Mouse (Mus musculus) v-Abl transformed pro-B cells (cell line): ENCODE measurements around the gene Tenm4.

Experiments used
- in situ Hi-C, 2 experiments: fragments of 400-800 bp; cut with MboI; formaldehyde crosslinking; loops; one replicate each; pipeline ENCODE4 v1.15.1; 2025; ENCODE audit not compliant: unreplicated experiment in 2 of 2

Gene Tenm4

DNA sequence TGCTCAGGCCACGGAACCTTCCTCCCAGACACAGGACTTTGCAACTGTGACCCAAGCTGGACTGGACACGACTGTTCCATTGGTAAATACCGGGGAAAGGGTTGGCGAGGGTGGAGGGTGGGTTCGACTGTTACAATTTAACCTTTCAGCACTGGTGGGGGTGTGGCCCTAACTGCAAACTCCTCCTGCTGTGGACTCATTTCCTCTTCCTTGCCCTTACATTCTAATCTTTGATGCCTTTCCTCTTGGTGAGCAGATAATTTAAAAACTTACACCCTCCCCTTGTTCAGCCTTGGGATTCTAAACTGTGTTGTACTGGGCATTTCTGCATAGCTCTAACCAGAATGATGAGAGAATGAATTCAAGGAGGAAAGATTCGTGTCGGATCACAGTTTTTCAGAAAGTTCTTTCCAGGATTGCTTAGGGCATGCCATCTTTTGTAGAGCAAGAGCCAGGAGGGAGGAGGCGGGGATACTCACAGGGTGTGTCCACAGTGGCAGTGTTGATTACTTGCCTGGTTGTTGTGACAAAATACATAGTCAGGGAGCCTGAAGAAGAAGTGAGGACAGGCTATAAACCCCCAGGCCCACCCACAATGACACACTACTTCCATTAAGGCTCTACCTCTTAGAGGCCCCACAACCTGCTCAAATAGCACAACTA lies 607.0 kb downstream of the Tenm4 start:
- in situ Hi-C loops: loop anchor here (5.0 to 10.0 kb wide), 4 partner anchors 134 to 573 kb away; no protein-coding TSS in a partner anchor

DNA sequence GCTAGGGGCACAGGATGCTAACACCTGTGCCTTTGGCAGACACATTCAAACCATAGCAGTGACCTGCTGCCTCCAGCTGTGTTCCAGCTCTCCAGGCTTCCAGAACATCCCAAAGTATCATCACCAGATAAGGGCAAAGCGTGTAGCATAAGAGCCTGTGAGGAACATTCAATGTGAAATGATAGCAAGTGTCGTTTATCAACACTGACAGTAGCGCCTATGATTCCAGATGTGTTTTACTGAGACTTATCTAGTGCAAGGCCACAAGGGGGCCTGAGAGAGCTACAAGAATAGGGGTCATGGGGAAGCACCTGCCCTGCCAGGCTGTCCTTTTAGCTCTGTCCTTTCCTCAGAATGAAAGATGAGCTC lies 607.5 kb downstream of the Tenm4 start:
- in situ Hi-C loops: loop anchor here (5.0 to 10.0 kb wide), 4 partner anchors 134 to 574 kb away; no protein-coding TSS in a partner anchor

DNA sequence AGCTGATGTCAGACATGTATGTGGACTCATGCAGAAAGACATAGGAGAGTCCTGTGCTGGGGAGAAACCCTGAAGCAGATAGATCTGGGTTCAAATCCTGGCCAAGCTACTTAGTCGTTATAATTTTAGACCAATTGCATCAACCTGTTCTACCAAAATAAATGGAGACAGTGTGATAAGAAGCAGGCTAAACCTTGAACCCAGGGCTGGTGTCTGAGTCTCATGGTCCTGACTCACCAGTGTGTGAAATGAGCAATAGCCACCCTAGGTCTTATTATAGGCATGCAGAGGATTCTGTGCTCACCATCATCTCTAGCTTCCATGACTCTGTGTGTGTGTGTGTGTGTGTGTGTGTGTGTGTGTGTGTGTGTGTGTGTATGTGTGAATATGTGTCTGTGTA lies 609.5 kb downstream of the Tenm4 start:
- in situ Hi-C loops: no loop called here

DNA sequence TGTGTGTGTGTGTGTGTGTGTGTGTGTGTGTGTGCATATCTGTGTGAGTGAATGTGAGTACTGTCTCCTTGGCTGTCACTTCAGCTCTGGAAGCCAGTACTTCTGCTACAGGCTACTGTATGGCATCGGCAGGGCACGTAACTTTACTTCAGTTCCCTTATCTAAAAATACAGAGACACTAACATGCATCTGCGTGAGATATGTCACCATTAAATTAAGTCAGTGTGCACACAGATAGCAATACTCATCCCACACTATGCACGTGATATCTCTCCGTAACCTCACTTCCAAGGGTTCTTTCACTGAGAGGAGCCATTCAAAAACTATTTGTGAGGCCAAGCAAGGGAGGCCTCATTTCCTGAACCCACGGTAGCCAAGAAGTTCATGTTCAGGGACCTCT lies 610.0 kb downstream of the Tenm4 start:
- in situ Hi-C loops: no loop called here

DNA sequence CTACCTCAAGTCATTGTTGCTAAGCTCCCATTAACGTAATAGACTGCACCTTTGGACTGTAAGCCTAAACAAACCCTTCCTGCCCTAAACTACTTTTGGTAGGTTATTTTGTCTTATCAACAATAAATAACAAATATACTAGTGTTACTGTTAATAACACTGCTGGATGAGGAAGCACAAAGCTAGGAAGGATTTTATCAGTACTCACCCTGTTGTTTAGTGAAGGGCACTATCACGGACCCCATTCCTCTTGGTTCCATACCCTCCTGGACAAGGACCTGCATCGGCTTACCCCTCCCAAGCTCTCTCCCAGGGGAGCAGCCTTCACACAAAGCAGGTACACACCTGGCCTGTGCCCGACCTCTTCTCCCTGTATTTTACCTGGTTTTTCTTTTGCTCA lies 611.6 kb downstream of the Tenm4 start:
- in situ Hi-C loops: no loop called here

DNA sequence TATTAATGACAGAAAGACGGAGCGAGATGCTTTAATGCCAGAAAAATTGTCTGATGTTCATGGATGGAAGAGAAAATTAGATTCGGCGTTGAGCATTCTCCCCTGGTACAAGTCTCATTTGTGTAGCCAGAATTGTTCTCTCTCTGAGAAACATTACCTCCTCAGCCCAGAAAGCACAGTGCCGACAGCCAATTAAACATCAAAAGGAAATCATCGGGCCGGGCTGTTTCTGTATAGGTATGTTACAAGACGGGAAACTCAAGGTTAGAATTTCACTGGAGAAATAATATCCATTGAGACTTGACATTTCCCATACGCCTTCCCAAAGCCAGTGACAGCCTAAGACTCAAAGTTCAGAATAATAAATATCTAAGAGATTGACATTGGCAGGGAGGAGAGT lies 614.8 kb downstream of the Tenm4 start:
- in situ Hi-C loops: no loop called here

DNA sequence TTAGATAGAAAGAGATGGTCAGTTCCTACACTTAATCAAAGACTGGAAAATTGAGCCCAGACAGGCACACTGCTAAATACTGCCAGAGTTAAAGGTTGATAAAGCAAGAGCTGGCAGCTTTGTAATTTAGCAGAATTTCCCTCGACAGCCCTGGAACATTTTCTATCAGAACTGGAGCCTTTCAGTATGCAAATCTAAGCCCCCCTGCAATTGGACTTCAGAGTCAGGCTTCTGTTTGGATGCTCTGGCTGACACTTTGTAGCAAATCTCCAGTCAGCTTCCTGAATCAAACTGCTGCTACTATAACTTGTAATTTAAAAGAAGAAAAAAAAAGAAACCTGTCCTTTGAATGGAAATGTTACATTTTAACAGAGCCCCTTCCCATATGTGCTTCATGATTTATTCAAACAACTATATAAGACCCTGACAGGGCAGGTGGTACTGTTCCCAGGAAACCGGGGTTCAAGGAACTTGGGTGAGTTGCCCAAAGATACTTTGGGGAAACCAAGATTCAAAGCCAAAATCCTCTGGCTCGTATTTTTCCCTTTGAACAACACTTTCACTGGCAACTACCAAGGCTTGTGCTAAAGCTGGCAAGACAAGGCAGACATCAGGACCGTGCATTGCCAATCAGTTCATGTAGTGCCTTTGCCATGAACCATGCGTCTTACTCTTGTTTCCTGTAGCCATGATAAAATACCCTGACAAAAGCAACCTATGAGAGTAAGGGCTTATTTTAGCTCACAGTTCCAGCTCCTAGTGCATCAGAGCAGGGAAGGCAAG lies 615.4 kb downstream of the Tenm4 start:
- in situ Hi-C loops: no loop called here

DNA sequence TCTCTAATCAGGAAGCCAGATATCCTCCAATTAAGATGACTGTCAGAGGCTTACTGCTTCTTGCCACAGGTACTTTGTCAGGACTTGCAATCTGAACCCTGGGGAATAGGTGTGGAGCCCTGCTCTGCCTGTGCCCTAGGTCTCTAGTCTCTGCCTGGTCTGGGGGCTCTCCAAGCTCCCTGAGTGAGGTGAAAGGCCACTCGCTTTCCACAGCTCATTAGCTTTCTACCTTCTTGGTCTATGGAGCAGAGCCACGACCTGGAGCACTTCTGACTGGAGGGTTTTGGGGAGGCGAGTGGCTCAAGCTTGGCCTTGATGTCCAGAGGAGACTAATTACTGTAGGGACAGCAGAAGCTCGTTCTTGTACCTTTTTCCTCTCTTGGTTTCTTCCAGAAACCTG lies 617.1 kb downstream of the Tenm4 start:
- in situ Hi-C loops: no loop called here

DNA sequence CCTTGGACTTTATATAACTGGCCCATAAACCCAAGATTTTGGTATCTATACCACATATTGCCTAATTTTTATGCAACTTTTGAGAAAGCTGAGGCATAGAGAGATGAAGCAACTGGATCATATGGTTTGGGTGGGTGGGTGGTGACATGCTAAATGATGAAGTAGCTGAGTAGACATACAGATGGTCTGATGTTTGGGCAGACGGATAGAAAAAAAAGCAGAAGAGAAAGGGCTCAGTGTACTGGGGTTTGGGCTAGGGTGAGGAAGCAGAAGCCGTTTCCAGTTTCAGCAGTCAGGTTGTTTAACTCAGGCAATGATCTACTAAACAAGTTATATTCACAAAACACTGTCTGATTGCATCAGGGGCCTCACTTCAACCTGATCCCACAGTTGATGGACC lies 619.3 kb downstream of the Tenm4 start:
- in situ Hi-C loops: loop anchor here in 1 of 2 experiments (5.0 kb wide), 1 partner anchor 117 kb away; no protein-coding TSS in a partner anchor

DNA sequence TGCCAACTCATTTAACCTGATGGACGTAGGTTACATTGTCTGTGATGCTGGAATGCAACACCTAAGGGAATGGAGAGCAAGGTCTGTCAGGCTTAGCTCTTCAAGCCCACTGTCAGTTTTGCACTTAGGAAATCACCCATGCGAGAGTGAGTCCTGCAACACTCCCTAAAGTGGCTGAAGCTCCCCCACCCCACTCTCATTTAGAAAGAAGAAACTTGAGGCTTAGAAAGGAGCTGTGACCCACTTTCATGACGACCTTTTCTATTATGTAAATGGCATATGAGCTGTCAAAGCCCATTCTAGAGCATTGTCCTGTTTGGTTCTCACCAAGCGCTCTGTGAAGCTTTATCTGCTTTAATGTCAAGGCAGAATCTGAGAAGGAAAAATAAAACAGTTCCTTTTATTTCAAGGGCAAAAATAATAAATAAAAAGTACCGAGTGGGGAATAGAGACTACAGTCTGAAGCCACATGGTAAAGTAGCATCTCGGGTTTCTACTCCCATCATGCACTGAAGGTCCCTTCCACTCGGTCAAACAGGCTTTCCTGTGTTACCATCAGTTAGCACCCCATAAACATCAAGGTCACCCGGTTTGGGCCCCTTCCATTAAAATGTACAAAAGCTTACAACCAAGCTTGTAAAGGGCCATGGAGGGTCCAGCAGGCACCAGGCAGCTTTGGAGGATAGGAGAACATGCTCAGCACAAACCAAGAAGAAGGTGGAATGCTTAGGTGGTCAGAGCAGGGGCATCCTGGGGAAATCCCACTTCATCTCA lies 621.6 kb downstream of the Tenm4 start:
- in situ Hi-C loops: loop anchor here in 1 of 2 experiments (5.0 kb wide), 1 partner anchor 115 kb away; no protein-coding TSS in a partner anchor

DNA sequence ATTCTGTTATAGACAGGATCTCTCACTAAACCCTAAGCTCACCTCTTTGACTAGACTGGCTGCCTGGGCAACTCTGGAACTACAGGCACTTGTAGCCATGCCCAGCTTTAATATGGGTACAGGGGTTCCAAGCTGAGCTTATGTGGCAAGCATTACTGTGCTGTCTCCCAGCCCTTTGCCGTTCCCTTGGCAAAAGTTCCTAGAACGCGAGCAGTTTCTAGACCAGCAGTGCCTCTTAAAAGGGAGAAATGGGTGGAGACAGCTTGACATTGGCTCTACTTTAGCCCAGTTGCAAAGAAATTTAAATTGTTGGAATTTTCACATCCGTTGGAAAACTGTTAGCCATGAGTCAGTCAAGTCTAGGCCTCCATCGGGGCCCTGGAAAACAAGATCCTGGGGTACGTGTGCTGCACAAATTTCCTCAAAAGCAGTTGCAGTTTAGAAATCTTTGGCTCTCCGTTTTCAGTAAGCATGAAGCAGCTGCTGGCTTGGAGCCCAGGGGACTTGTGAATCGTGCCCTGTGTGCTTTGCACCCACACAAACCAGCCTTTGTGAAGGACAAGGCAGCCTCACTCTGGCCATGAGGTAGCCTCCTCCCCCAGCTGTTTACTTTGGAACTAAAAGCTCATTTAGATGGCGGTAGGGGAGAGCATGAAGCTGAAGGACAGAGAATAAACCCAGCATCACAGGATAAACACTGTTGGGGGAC lies 625.1 kb downstream of the Tenm4 start:
- in situ Hi-C loops: no loop called here

DNA sequence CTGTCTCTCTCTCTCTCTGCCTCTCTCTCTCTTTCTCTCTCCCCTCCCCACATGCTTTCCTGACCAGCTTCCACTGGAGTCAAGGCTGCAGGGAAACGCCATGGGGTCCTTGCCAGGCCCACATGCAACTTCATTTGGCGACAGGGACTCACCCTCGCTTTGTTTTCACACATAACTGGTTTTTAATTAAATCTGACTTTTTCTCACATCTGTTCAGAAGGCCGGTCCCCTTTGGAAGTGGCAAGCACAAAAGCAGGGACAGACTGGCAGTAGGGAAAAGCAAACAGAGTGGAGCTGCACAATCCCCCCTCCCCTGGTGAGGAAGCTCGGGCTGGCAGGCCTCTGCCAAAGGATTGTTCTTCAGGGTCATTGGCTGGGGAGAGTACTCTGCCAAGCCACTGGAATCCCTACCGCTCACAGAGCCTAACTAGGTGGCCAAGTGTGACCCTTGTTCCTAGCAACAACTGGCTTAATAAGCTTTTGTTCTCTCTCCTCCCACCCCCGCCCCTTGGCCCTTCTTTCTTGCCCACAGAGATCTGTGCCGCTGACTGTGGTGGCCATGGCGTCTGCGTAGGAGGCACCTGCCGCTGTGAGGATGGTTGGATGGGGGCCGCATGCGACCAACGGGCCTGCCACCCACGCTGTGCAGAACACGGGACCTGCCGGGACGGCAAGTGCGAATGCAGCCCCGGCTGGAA lies 625.9 kb downstream of the Tenm4 start:
- in situ Hi-C loops: no loop called here

DNA sequence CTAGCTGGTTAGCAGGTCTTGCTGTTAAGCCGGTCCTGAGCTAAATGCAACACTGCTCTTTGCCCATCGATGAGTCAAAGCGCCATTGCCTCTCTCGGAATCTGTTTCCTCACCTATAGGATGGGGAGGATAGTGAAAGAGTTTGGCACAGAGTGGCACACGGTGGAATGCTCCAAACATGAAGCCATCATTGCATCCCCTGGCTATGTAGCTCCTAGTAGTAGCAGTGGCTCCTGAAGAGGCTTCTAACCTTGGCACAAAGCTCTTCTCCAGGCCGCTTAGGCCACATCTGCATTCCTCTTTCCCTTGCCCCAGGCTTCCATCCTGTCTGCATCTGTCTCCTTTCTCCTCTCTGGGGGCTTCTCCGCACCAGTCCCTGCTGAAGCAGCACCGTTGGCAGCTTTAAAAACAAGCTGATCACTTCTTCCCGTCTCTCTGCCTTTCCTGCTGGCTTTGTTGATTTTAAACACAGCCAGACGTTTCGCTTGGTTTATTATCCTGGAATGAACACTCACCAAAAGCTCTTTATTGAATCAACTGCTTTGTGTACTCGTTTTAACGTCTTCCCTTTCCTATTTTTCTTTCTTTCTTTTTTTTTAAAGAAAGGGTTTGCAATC lies 626.8 kb downstream of the Tenm4 start:
- in situ Hi-C loops: no loop called here

DNA sequence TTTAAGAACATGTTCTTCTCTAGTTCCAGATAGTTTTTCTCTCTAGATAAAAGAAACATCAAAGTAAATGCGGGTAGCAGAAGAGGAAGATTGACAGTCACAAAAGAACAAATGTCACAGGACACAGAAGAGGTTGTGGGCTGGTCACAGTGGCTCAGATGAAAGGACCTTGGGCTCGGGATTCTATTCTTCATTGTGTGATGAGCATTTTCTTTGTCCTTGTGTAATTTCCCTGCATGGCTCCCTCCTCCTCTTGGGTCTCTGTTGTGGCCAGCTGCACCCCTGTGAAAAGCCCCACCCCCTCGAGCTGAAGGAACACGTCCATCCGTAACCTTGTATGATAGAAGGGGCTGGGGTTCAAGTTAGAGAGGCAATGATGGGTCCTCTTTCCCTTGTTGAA lies 628.8 kb downstream of the Tenm4 start:
- in situ Hi-C loops: no loop called here

DNA sequence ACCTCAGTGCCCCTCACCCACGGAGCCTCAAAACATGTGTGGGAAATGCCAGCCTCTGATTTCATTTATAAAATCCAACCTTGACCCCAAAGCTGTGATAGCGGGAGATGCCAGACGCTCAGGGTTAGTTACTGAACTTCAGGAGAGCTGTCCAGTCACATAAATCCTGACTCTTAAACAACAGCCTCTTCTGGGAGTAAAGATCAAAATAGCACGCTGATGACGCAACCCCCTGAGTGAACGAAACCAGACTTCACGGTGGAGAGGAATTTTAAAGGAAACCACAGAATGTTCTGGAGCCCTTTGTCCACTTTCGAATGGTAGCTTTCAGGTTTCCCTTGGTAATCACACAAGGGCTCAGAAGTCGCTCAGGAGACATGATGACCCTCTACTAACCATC lies 630.3 kb downstream of the Tenm4 start:
- in situ Hi-C loops: no loop called here

DNA sequence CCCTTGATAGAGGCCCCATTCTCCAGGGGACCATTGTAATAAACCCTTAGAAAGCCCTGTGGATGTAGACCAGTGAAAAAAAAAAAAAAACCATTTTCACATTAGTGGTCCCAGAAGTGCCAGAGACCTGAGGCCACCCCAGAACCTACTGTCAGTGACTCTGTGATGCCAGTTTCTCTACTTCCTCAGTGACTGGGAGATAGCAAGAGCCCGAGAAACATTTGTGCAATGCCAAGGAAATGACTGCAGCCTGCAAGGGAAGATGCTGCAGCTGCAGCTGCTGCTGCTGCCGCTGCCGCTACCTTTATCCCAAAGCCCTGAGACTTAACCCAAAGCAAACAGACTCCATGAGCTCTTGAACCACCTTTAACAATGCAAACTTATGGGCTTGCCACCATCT lies 631.2 kb downstream of the Tenm4 start:
- in situ Hi-C loops: no loop called here

DNA sequence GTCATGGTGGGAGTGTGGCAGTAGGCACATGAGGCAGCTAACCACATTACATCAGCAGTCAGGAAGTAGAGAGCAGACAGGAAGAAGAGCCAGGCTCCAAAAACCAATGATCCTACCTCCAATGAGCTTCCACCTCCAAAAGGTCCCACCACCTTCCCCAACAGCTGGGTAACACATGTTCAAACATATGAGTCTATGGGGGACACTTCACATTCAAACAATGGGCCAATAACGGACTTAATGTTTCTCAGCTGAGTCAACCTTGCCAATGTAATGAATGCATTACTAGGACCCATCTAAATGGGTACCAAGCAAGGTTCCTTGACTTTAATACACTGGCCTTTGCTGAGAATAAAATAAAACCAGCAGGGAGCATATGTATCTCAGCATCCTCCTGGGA lies 635.5 kb downstream of the Tenm4 start:
- in situ Hi-C loops: no loop called here

DNA sequence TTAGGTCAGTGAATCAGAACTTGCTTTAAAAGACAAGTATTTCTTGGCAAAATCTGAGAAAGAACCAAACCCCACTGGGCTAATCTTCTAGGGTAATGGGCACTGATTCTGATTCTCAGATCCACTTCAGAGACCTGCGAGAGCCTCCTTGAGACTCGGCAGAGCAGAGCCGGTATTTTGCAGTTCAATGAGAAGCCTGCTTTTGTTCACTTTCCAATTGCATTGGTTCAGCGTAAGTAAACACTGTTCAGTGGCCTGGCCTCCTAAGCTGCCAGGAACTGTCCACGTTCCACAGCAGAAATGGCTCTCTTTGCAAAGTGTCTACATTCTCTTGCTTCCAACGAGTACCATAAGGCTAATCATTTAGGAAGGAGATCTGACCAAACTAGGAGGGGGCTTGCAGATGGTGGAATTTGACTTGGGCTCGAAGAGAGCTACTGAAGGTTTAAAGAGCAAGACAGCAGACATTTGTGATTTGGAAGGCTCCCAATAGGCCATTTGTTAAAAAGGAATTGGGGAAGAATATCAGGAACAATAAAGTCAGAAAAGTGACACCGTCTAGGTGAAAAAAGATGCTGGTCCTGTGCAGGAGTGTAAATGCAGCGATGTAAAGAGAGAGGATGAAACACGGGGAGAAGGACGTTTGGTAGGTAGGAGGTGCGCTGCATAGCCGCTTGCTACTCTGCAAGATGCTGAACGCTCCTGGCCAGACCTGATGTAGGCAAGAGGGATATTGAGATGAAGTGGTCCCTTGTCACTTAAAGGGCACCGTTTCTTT lies 636.4 kb downstream of the Tenm4 start:
- in situ Hi-C loops: no loop called here

DNA sequence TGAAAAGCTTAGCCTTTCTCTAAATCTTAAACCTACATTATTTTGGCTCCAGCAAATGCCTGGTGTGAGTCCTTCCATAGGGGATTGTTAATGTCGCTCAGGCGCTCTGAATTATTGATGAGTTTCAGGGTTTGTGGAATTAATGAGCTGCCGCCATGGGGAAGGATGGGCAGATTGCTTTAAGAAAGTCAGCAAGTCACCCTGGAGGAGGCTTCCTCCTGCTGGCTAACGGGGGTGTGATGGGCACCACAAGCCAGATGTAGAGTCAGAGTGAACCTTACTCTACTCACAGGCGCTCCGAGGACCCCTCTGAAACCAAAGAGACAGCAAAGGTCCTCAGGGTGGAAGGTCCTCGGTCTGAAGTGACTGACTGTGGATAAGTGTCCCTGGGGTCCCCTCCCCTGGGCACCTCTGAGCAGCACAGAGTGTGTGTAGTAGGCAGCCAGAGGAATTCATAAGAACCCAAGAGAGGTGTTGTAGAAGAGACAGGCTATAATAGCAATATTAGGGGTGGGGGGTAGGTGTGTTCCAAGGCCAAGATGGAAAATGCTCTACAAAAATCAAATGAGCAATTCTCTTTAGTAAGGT lies 637.1 kb downstream of the Tenm4 start:
- in situ Hi-C loops: no loop called here
